Mouse (Mus musculus): ENCODE results near the gene Rab33b.
"Not testable (repeated sequence)": the region's sequence is repeated elsewhere in the genome, so short reads cannot be mapped to it uniquely, and the experiment has no call there.

Gene Rab33b

GRCm38 (mm10) chr3:51483741-51484359 lies at the start of gene Rab33b:
TSS of gene Rab33b (plus strand) at chr3:51483920.
- DNase-seq (ENCODE audit: low spot score) = peak; percentile 96

GRCm38 (mm10) chr3:51434364-51434763 lies 49.4 kb upstream of the Rab33b start:
- not testable (repeated sequence) for DNase-seq (ENCODE audit: low spot score)

- no peak for DNase-seq (ENCODE audit: low spot score)
Observed at GRCm38 (mm10) chr3:51434871-51435595, 48.7 kb upstream of the Rab33b start.

- no peak for DNase-seq (ENCODE audit: low spot score)
Observed at GRCm38 (mm10) chr3:51468530-51468929, 15.2 kb upstream of the Rab33b start.

- DNase-seq (ENCODE audit: low spot score) = no peak
Observed at GRCm38 (mm10) chr3:51475706-51476105, 8.0 kb upstream of the Rab33b start.

GRCm38 (mm10) chr3:51479893-51480292 lies 3.8 kb upstream of the Rab33b start:
- no peak for DNase-seq (ENCODE audit: low spot score)

- DNase-seq (ENCODE audit: low spot score) = no peak
Observed at GRCm38 (mm10) chr3:51481059-51481458, 2.7 kb upstream of the Rab33b start.

GRCm38 (mm10) chr3:51481881-51482280 lies 1.8 kb upstream of the Rab33b start:
- DNase-seq (ENCODE audit: low spot score) = no peak

GRCm38 (mm10) chr3:51482781-51483180 lies 939 bp upstream of the Rab33b start:
- no peak for DNase-seq (ENCODE audit: low spot score)

- no peak for DNase-seq (ENCODE audit: low spot score)
Observed at GRCm38 (mm10) chr3:51484370-51484769, 650 bp downstream of the Rab33b start.

GRCm38 (mm10) chr3:51485347-51485746 lies 1.6 kb downstream of the Rab33b start:
- DNase-seq (ENCODE audit: low spot score) = no peak

- DNase-seq (ENCODE audit: low spot score) = no peak
Observed at GRCm38 (mm10) chr3:51486491-51487195, 2.9 kb downstream of the Rab33b start.

GRCm38 (mm10) chr3:51490088-51490753 lies 6.5 kb downstream of the Rab33b start:
- DNase-seq (ENCODE audit: low spot score) = no peak

GRCm38 (mm10) chr3:51493272-51493838 lies 9.6 kb downstream of the Rab33b start:
- no peak for DNase-seq (ENCODE audit: low spot score)

- no peak for DNase-seq (ENCODE audit: low spot score)
Observed at GRCm38 (mm10) chr3:51494466-51494865, 10.7 kb downstream of the Rab33b start.

GRCm38 (mm10) chr3:51495646-51496045 lies 11.9 kb downstream of the Rab33b start:
- no peak for DNase-seq (ENCODE audit: low spot score)

GRCm38 (mm10) chr3:51497978-51498377 lies 14.3 kb downstream of the Rab33b start:
- DNase-seq (ENCODE audit: low spot score) = no peak

GRCm38 (mm10) chr3:51498659-51499058 lies 14.9 kb downstream of the Rab33b start:
- DNase-seq (ENCODE audit: low spot score) = no peak

- DNase-seq (ENCODE audit: low spot score) = no peak
Observed at GRCm38 (mm10) chr3:51499876-51500275, 16.2 kb downstream of the Rab33b start.

GRCm38 (mm10) chr3:51504385-51504952 lies 20.7 kb downstream of the Rab33b start:
- no peak for DNase-seq (ENCODE audit: low spot score)

- no peak for DNase-seq (ENCODE audit: low spot score)
Observed at GRCm38 (mm10) chr3:51505465-51505864, 21.7 kb downstream of the Rab33b start.

GRCm38 (mm10) chr3:51510903-51511302 lies 27.2 kb downstream of the Rab33b start:
- peak; percentile 52 for DNase-seq (ENCODE audit: low spot score)
